In the genomic region with DNA sequence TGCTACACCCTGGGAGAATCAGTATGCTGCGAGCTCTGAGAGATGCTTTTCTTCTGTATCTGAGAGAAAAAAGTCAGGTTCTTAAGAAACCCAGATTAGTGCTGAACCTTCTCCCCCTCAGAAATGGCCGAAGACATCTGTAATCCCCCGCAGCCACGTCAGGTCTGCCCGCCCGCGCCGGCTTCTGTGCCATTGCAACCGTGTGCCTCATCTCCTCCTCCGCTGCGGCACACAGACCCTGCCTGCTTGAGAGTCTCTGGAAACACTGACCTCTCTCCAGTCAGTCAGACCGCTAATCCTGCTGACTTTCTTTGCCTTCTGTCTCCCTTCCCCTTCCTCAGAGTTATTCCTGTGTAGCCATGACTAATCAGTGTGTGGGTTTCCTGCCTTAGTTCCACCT, we compare ENCODE assay signal across 12 mouse cellular contexts. TPM values are rescaled to one million over a fixed set of nuclear protein-coding genes. Genes with fewer than 3 reads are reported as not detected.
DNase-seq lines count a peak whose midpoint lies in the region; ATAC-seq lines count a peak whose summit lies in the region.
"Had no signal": no experiment of that assay in that cellular context is flagged by ENCODE, and none has a peak within 500 bp of the region (broad histone marks: within the 10 kb centered on the region; RNA-seq: fewer than 3 reads in every experiment).

No protein-coding gene starts in this region.

- H3K27ac ChIP-seq in forebrain, embryonic 11.5 days (ENCODE audit: low read depth, low read length): peak overlapping the region; percentile 15; the same call in 1 of the 2 replicates
- no peak overlapping the region for H3K27ac ChIP-seq in forebrain, embryonic 15.5 days (replicated peaks)
- peak overlapping the region; percentile 37; the same call in 1 of the 2 replicates for H3K27ac ChIP-seq in kidney, embryonic 15.5 days
- peak overlapping the region; percentile 57 for H3K27ac ChIP-seq in embryonic facial prominence, embryonic 10.5 days (replicated peaks)
- H3K27ac ChIP-seq in midbrain, embryonic 13.5 days: peak overlapping the region; percentile 39

- intact Hi-C loops in left cerebral cortex, postnatal 14 days (cut with DNase I): no loop called here

- ATAC-seq in forebrain, embryonic 11.5 days (replicated peaks; ENCODE audit: low FRiP score): no peak
- ATAC-seq in forebrain, embryonic 15.5 days (replicated peaks): no peak
- ATAC-seq in kidney, embryonic 15.5 days (replicated peaks; ENCODE audit: low FRiP score): no peak
- peak; percentile 62 for ATAC-seq in midbrain, embryonic 13.5 days

- H3K9ac ChIP-seq in forebrain, embryonic 11.5 days (ENCODE audit: low read length): no peak overlapping the region
- H3K9ac ChIP-seq in forebrain, embryonic 15.5 days (replicated peaks): no peak overlapping the region
- no peak overlapping the region for H3K9ac ChIP-seq in kidney, embryonic 15.5 days
- 0 out of 2 replicates have a peak overlapping the region, but pooled peaks have one; percentile 23 for H3K9ac ChIP-seq in midbrain, embryonic 13.5 days (replicated peaks)

- no peak for DNase-seq in forebrain, embryonic 11.5 days (ENCODE audit: low spot score)
- DNase-seq in kidney, postnatal 25 days: no peak
- peak; percentile 30 for DNase-seq in embryonic facial prominence, embryonic 10.5 days (ENCODE audit: low spot score)
- DNase-seq in spleen, postnatal 36 days (ENCODE audit: low spot score in 2 of 2): no peak
- DNase-seq in left cerebral cortex, postnatal 14 days (ENCODE audit: low spot score in 2 of 2): no peak
- DNase-seq: adrenal gland, postnatal 25 days; cerebellum, postnatal 25 days; kidney, postnatal 14 days; left cerebral cortex, postnatal 4 days had no signal

- no peaks in the 10 kb centered on the region for H3K27me3 ChIP-seq in forebrain, embryonic 11.5 days (ENCODE audit: control insufficient read depth, insufficient read depth, low read length)
- no peaks in the 10 kb centered on the region for H3K27me3 ChIP-seq in forebrain, embryonic 15.5 days
- no peaks in the 10 kb centered on the region for H3K27me3 ChIP-seq in kidney, embryonic 15.5 days
- H3K27me3 ChIP-seq in embryonic facial prominence, embryonic 10.5 days (replicated peaks; ENCODE audit: low read depth, poor library complexity, severe bottlenecking): no peaks in the 10 kb centered on the region
- H3K27me3 ChIP-seq in midbrain, embryonic 13.5 days: no peaks in the 10 kb centered on the region

- no peaks in the 10 kb centered on the region for H3K9me3 ChIP-seq in forebrain, embryonic 11.5 days (ENCODE audit: control insufficient read depth, low read length)
- no peaks in the 10 kb centered on the region for H3K9me3 ChIP-seq in forebrain, embryonic 15.5 days
- H3K9me3 ChIP-seq in kidney, embryonic 15.5 days (replicated peaks): no peaks in the 10 kb centered on the region
- H3K9me3 ChIP-seq in embryonic facial prominence, embryonic 10.5 days: no peaks in the 10 kb centered on the region
- no peaks in the 10 kb centered on the region for H3K9me3 ChIP-seq in midbrain, embryonic 13.5 days

- H3K4me2 ChIP-seq in forebrain, embryonic 11.5 days (ENCODE audit: low read depth, low read length, severe bottlenecking): no peak overlapping the region
- H3K4me2 ChIP-seq in forebrain, embryonic 15.5 days (replicated peaks): no peak overlapping the region
- no peak overlapping the region for H3K4me2 ChIP-seq in kidney, embryonic 15.5 days
- peak overlapping the region; percentile 39 for H3K4me2 ChIP-seq in midbrain, embryonic 13.5 days (replicated peaks)

- H3K36me3 ChIP-seq in forebrain, embryonic 11.5 days (ENCODE audit: control insufficient read depth, insufficient read depth, low read length): no peaks in the 10 kb centered on the region
- peaks cover 3% of the 10 kb centered on the region; the same call in 1 of the 2 replicates for H3K36me3 ChIP-seq in forebrain, embryonic 15.5 days
- H3K36me3 ChIP-seq in kidney, embryonic 15.5 days: peaks cover 4% of the 10 kb centered on the region; the same call in 1 of the 2 replicates
- H3K36me3 ChIP-seq in embryonic facial prominence, embryonic 10.5 days (replicated peaks): peaks cover 29% of the 10 kb centered on the region
- no peaks in the 10 kb centered on the region for H3K36me3 ChIP-seq in midbrain, embryonic 13.5 days

- peaks cover 8% of the 10 kb centered on the region; the same call in 1 of the 2 replicates for H3K4me1 ChIP-seq in forebrain, embryonic 11.5 days (replicated peaks; ENCODE audit: control insufficient read depth, insufficient read depth, low read length)
- H3K4me1 ChIP-seq in forebrain, embryonic 15.5 days: peaks cover 36% of the 10 kb centered on the region
- peaks cover 26% of the 10 kb centered on the region for H3K4me1 ChIP-seq in kidney, embryonic 15.5 days
- peaks cover 43% of the 10 kb centered on the region for H3K4me1 ChIP-seq in embryonic facial prominence, embryonic 10.5 days
- H3K4me1 ChIP-seq in midbrain, embryonic 13.5 days (replicated peaks): peaks cover 48% of the 10 kb centered on the region

- no peak overlapping the region for H3K4me3 ChIP-seq in forebrain, embryonic 11.5 days (ENCODE audit: low read depth, low read length)
- no peak overlapping the region for H3K4me3 ChIP-seq in forebrain, embryonic 15.5 days
- H3K4me3 ChIP-seq in kidney, embryonic 15.5 days (replicated peaks): no peak overlapping the region
- 0 out of 2 replicates have a peak overlapping the region, but pooled peaks have one; percentile 18 for H3K4me3 ChIP-seq in embryonic facial prominence, embryonic 10.5 days
- no peak overlapping the region for H3K4me3 ChIP-seq in midbrain, embryonic 13.5 days (replicated peaks)

- WGBS in forebrain, embryonic 11.5 days: 35% methylated on average over 12 of the region's 12 CpGs
- 43% methylated on average over 12 of the region's 12 CpGs for WGBS in forebrain, embryonic 15.5 days
- WGBS in kidney, embryonic 15.5 days: 63% methylated on average over 12 of the region's 12 CpGs
- 54% methylated on average over 12 of the region's 12 CpGs for WGBS in embryonic facial prominence, embryonic 10.5 days
- WGBS in midbrain, embryonic 13.5 days: 21% methylated on average over 12 of the region's 12 CpGs

RNA-seq across cellular contexts. Expression of a gene that starts 50.9 kb away (rescaled TPM):
- 63.4 and 64.2 TPM in 2 replicates for polyA plus RNA-seq in forebrain, embryonic 11.5 days (2014; fragmentation: Nextera tagmentation; extraction: Ambion mirVana)
- 39.8 and 46.6 TPM in 2 replicates for polyA plus RNA-seq in forebrain, embryonic 15.5 days (2015; fragmentation: Nextera tagmentation; extraction: Ambion mirVana)
- 68.8 and 71.8 TPM in 2 replicates for polyA plus RNA-seq in kidney, embryonic 15.5 days (2015; fragmentation: Nextera tagmentation; extraction: Ambion mirVana)
- 82.8 and 88.2 TPM in 2 replicates for polyA plus RNA-seq in embryonic facial prominence, embryonic 10.5 days (2016; fragmentation: Nextera tagmentation; extraction: Ambion mirVana)
- 39.5 and 40.4 TPM in 2 replicates for polyA plus RNA-seq in midbrain, embryonic 13.5 days (2015; fragmentation: Nextera tagmentation; extraction: Ambion mirVana)
- total RNA-seq in left cerebral cortex, postnatal 14 days (2021): 10 to 100 TPM; 26.4 to 27.7 TPM

RNA-seq across cellular contexts. Expression of a gene that starts 51.0 kb away (rescaled TPM):
- 49.0 and 54.2 TPM in 2 replicates for polyA plus RNA-seq in forebrain, embryonic 11.5 days (2014; fragmentation: Nextera tagmentation; extraction: Ambion mirVana)
- 51.3 and 56.3 TPM in 2 replicates for polyA plus RNA-seq in forebrain, embryonic 15.5 days (2015; fragmentation: Nextera tagmentation; extraction: Ambion mirVana)
- 51.5 and 54.1 TPM in 2 replicates for polyA plus RNA-seq in kidney, embryonic 15.5 days (2015; fragmentation: Nextera tagmentation; extraction: Ambion mirVana)
- 52.9 and 55.0 TPM in 2 replicates for polyA plus RNA-seq in embryonic facial prominence, embryonic 10.5 days (2016; fragmentation: Nextera tagmentation; extraction: Ambion mirVana)
- 50.2 and 52.8 TPM in 2 replicates for polyA plus RNA-seq in midbrain, embryonic 13.5 days (2015; fragmentation: Nextera tagmentation; extraction: Ambion mirVana)
- total RNA-seq in left cerebral cortex, postnatal 14 days (2021): 10 to 100 TPM; 38.3 to 40.1 TPM
